Mouse (Mus musculus) cerebellum, postnatal 10 days (tissue): ENCODE data around the gene Dtymk.
"Not testable (repeated sequence)": the region's sequence is repeated elsewhere in the genome, so short reads cannot be mapped to it uniquely, and the experiment has no call there.

Experiments used
- DNase-seq, 2 experiments: peaks; one replicate each; pipeline ENCODE4 v3.0.0; 2021; ENCODE audit warnings: mixed read lengths in 2 of 2

The Dtymk gene

DNA sequence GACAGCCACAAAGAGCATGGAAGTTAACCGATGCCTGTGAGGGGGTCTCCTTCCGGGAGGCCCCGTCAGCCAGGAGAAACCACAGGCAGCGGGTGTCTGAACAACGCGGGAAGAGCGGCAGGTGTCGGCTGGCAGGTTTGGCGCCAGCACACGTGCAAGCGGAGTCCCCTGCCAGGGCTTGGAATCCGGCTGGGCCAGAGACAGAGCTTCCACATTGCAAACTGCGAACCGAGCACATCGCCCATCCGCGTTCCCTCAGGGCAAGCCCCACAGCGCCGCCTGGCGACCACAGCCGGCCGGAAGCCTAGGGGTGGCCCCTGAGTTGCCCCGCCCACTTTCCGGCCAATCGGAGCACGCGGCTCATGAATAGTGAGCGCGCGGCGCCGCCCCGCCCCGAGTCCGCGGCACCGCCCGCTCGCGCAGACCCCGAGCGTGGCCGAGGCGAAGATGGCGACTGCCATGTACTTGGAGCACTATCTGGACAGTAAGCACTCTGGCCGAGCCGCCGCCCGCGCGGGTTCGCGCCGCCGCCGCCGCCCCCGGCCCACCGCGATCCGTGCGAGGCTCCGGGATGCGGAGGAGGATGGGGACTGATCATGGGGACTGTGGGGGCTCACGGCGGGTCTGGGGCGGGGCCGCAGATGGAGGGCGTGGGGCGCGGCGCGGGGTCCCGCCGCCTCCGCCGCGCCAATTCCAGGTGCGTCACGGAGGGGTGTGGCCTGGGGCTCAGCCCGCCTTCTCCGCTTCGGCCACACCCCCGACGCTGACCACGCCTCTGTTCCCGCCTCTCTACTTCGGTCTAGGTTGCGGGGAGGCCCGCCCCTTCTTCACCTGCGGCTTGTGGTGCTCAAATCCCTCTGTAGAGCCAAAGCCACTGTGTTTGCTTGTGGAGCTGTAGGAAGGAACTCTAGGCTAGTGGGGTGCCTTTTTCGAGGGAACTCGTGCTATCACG is 2.1 kb upstream of the Dtymk start, which contains the start of gene Ing5:
TSS of gene Ing5 (plus strand) at position 410 of the 952 bp plus-strand sequence.
- DNase-seq: peak; percentile 100

DNA sequence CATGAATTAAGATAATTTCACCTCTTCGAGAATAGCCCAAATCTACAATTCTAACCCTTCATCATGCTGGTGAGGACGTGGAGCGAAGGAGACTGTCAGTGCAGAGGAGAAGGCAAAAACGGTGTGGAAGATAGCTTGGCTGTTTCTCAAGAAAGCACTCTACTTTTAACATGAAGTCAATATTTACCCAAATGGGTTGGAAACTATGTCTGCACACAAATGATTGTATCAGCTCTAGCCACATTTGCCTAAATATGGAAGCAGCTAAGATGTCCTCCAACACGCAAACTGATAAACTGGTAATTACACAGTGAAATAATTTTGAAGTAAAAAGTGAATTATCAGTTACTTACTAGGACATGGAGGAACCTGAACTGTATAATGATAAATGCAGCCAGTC is 1.0 kb upstream of the Dtymk start:
- DNase-seq: no peak

- DNase-seq: peak; percentile 20 to 37
Measured at GRCm38 (mm10) chr1:93800670-93801503, 847 bp downstream of the Dtymk start.

DNA sequence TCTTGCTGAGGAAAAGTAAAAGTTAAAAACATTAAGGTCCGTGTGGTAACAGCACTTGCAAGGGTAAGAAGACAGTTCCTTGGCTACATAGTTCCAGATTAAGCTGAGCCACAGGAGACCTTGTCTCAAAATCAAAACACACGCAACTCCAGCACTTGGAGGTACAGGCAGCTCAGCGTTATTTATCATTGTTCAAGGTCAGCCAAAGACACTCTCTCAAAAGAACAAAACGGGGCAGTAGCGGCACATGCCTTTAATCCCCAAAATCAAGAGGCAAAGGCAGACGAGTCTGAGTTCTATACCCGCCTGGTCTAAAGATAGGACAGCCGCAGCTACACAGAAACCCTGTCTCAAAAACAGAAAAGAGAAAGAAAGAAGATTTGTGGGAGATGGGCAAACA is 5.8 kb downstream of the Dtymk start:
- no peak for DNase-seq

- DNase-seq: no peak
Measured at GRCm38 (mm10) chr1:93794526-93794925, 7.2 kb downstream of the Dtymk start.

DNA sequence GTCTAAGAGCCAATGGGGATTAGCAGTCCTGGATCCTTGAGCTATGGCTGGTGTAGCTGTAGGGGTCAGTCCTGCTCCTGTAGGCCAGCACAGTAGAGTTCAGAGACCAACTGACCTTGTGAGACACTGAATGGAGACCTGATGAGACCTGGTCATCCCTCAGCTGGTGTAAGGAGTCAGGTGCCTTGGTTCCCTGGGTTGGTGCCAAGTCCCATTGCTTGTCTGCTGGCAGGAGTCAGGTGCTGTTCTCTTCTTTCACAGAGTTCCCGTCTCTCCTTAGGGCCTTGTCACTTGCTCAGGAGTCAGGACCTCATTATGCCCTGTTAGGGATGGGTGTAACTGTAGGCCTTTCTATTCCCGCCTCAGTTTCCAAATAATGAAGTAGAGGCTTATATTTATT is 14.8 kb downstream of the Dtymk start:
- DNase-seq: peak; percentile 39

GRCm38 (mm10) chr1:93776686-93777085 is 25.0 kb downstream of the Dtymk start:
- DNase-seq: no peak

DNA sequence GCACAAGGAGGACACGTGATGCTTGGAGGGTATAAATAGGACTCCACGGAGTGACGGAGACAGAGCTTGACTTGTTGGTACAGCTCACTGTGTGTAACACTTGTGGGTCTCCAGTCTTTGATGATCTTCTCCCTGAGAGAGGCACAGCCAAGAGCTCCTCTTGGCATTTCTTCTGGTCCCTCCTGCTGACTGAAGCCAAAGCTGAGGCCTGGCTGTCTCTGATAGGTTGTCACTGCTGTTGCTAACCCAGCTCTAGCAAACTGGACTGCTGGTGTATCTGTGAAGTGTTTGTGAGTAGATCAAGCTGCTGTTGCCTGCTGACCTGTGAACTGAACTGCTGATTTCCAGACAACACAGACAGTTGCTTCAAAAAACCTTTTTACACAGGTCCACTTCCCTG is 31.8 kb downstream of the Dtymk start:
- no peak for DNase-seq

DNA sequence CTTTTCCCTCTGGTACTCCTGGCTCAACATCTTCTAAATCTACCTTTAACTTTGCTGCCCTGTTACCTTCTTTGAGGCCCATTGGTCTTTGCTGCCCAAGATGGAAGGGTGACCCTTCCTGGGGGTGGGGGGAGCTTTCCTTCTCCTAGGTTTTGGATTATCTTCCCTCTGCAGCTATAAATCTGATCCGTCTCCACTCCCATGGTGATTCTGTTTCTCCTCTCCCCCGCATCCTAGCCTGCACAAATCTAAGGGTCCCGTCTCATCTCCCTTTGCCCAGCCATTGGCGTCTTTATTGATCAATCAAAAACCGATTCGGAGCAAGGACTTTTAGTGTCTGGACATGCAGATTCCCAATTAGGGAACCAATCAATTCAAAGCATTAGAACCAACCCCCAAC is 34.1 kb downstream of the Dtymk start:
- no peak for DNase-seq

GRCm38 (mm10) chr1:93764871-93765591 is 36.7 kb downstream of the Dtymk start:
- DNase-seq: no peak

DNA sequence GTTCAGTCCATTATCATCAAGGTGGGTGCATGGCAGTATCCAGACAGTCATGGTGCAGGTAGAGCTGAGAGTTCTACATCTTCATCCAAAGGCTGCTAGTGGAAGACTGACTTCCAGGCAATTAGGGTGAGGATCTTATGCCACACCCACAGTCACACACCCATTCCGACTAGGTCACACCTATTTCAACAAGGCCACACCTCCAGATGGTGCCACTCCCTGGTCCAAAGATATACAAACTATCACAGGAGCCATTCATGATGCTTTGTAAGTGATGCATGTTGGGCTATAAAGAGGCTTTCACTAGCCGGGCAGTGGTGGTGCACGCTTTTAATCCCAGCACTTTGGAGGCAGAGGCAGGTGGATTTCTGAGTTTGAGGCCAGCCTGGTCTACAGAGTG is 38.2 kb downstream of the Dtymk start:
- not testable (repeated sequence) for DNase-seq

DNA sequence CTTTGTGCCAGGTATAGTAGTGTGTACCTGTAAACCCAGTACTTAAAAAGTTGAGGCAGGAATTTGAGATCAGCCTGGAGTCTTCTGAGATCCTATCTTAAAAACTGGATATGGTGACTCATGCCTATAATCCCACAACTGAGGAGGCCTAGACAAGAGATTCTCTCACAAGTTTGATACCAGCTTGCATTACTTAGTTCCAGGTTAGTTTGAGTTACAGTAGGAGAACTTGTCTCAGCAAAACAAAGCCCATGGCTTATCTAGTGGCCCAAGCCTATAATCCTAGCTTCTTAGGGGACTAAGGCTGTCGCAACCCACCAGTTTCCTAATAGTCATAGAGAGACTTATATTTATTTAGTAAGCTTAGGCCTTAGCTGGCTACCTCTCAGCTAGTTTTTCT is 41.7 kb downstream of the Dtymk start:
- no peak for DNase-seq

- DNase-seq: no peak
Measured at GRCm38 (mm10) chr1:93756154-93756553, 45.6 kb downstream of the Dtymk start.

GRCm38 (mm10) chr1:93755618-93756017 is 46.1 kb downstream of the Dtymk start:
- DNase-seq: no peak

- DNase-seq: no peak
Measured at GRCm38 (mm10) chr1:93755291-93755610, 46.5 kb downstream of the Dtymk start.

GRCm38 (mm10) chr1:93754573-93755290 is 47.0 kb downstream of the Dtymk start, which contains the start of gene Thap4:
Gene Thap4 (minus strand): TSS chr1:93754864.
- peak; percentile 95 to 96 for DNase-seq

DNA sequence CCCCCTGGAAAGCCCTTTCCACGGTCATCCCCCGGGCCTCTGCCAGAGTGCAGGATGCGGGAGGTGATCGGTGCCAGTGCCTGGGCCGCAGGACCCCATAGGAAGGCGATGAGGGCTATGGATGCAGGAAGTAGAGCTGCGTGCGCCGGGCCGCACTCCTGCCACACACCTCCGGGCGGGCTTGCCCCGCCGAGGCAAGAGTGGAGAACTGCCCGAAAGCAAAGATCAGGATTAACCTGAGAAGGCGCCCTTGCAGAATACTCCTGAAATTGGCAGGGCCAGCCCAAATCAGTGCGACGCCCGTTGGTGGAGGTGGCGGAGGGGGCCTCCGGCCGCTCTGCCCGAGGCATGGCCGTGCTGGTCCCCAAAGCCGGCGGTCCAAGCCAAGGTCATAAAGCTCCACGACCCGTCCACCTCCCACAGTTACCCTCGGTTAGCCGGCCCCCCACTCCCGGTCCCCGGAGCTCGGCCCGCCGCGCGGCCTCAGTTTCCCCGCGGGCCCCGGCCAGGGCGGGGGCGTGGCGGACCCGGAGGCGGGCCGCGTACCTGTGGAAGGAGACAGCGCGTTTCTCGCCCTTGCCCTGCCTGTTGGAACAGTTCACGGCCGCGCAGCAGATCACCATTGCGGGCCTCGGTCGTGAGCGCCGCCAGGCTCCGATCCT is 47.7 kb downstream of the Dtymk start:
- DNase-seq: peak in 1 of 2 experiments; percentile 59

- DNase-seq: no peak
Measured at GRCm38 (mm10) chr1:93751290-93751689, 50.4 kb downstream of the Dtymk start, which contains the start of gene Atg4b. Gene Atg4b (plus strand): TSS chr1:93751500.

- no peak for DNase-seq
Measured at GRCm38 (mm10) chr1:93748539-93748938, 53.2 kb downstream of the Dtymk start.

- DNase-seq: no peak
Measured at GRCm38 (mm10) chr1:93746179-93746578, 55.6 kb downstream of the Dtymk start.

DNA sequence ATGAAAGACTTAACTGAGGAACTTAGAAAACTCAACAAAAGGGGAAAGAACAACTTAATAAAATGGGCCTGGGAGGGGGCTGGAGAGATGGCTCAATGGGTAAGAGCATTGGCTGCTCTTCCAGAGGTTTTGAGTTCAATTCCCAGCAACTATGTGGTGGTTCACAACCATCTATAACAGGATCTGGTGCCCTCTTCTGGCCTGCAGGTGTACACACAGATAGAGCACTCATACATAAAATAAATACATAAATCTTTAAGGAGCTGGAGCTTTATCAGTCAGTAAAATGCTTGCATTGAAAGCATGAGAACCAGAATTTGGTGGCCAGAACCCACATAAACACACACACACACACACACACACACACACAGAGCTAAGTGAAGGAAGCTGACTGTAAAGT is 58.8 kb downstream of the Dtymk start:
- no peak for DNase-seq
